Mouse (Mus musculus) heart, adult 2 months (tissue): Measurements from ENCODE around the gene Stmnd1. TPM values are rescaled to one million over a fixed set of nuclear protein-coding genes. Genes with fewer than 3 reads are reported as not detected.
A peak's percentile ranks its signal among the peaks of the same experiment; 100 is the strongest.
"Not testable (repeated sequence)": the region's sequence is repeated elsewhere in the genome, so short reads cannot be mapped to it uniquely, and the experiment has no call there.

Experiments used
- DNase-seq, 2 experiments: peaks; one replicate each; pipeline ENCODE4 v3.0.0; 2021
- H3K27ac ChIP-seq: fragments of 200-600 bp; 2 replicates; pipeline ENCODE4 v1.8.1; 2022
- H3K27me3 ChIP-seq: fragments of 200-500 bp; 2 replicates; pipeline ENCODE4 v1.6.1; 2012; ENCODE audit warnings: mild to moderate bottlenecking, low read length, inconsistent platforms, mixed read lengths; ENCODE audit not compliant: control insufficient read depth, insufficient read depth
- H3K36me3 ChIP-seq: fragments of 200-500 bp; 2 replicates; pipeline ENCODE4 v1.6.1; 2012; ENCODE audit warnings: low read length, inconsistent platforms; ENCODE audit not compliant: control insufficient read depth, insufficient read depth
- H3K4me1 ChIP-seq: fragments of 200-500 bp; 2 replicates; pipeline ENCODE4 v1.6.1; 2011; ENCODE audit warnings: low read length; ENCODE audit not compliant: control insufficient read depth, insufficient read depth
- H3K4me3 ChIP-seq: fragments of 200-600 bp; 2 replicates; pipeline ENCODE4 v1.8.1; 2022
- H3K79me2 ChIP-seq: fragments of 200-500 bp; replicated peaks from 2 replicates; pipeline ENCODE4 v1.6.1; 2012; ENCODE audit warnings: mild to moderate bottlenecking, inconsistent platforms, low read length, moderate library complexity, mixed read lengths; ENCODE audit not compliant: control insufficient read depth, insufficient read depth
- H3K9ac ChIP-seq: fragments of 200-500 bp; 2 replicates; pipeline ENCODE4 v1.6.1; 2012; ENCODE audit warnings: low read depth, mild to moderate bottlenecking, control low read depth, inconsistent platforms, low read length, mixed read lengths
- CTCF ChIP-seq: fragments of 200-600 bp; IDR thresholded peaks from 2 replicates; pipeline ENCODE4 v1.8.1; 2022; ENCODE audit warnings: antibody characterized with exemption, mild to moderate bottlenecking, moderate library complexity
- EP300 ChIP-seq: fragments of 200-500 bp; IDR thresholded peaks from 2 replicates; pipeline ENCODE4 v1.6.1; 2011; ENCODE audit warnings: low read depth, low read length, control low read depth; ENCODE audit not compliant: insufficient read depth
- POLR2A ChIP-seq: fragments of 200-500 bp; IDR thresholded peaks from 2 replicates; pipeline ENCODE4 v1.6.1; 2011; ENCODE audit warnings: mild to moderate bottlenecking, low read depth, low read length, control low read depth; ENCODE audit not compliant: insufficient read depth
- WGBS: fragments of 180-500 bp; shearing (Covaris S2); methylation state at CpG from one replicate; pipeline ENCODE4 v1.1.7; 2018; 5-methylcytosine and 5-hydroxymethylcytosine counted together
- intact Hi-C: fragments of 180-260 bp; cut with DNase I; formaldehyde crosslinking; loops from one replicate; pipeline ENCODE4 v1.15.1; 2025
- long read RNA-seq: library from polyadenylated mRNA; stranded (forward); transcript quantifications from one replicate; pipeline ENCODE4 v2.0.0, GENCODE M21; 2021
- polyA plus RNA-seq: library from polyadenylated mRNA; depleted of rRNA; stranded (reverse); fragments of >200 nt; gene quantifications from 2 replicates; pipeline ENCODE4 v1.2.3, GENCODE M21; 2012; rRNA removed
- total RNA-seq, 2 experiments: library from RNA; stranded (reverse); gene quantifications; 2 replicates each; pipeline ENCODE4 v1.2.3; 2021

Stmnd1 gene
- total RNA-seq (under 1 TPM; 0.39 to 0.47 TPM), polyA plus RNA-seq (0.26 and 0.47 TPM in 2 replicates)
- long read RNA-seq, partial matches to known transcripts: 1 of 2 reads
- long read RNA-seq, other reads (novel, unspliced or antisense): 0 of 2 reads

DNA sequence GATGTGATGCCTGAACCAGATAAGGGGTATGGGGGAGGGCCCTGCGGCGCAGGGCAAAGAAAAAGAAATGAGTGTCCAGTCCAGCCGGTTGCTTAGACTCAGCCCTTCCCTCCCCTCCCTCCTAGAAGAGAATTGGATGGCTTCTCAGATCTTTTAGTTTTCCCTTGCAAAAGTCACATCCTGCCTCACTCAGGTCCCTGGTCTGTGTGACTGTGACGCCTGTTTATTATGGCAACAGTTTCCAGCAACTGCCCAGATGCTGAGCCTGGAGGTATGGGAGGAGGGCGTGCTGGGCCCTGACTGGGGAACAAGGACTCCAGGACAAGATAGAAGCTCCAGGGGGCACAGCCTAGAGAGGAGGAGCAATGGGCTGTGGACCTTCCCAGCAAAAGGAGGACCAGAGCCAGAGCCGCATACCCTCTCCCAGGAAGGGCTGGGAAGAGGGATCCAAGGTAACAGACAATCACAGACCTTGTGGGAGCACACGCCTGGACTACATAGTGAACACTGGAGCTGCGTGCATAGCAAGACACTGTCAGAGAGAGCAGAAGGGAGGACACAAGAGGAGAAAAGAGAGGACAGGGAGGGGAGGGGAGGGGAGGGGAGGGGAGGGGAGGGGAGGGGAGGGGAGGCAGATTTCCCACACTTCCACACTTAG, at the start of gene Stmnd1:
Gene Stmnd1, plus strand, starts transcription at position 269 of the 658 bp plus-strand sequence.
- H3K36me3 ChIP-seq: no peaks in the 10 kb centered on the region
- peaks cover 4% of the 10 kb centered on the region for H3K4me1 ChIP-seq
- H3K27ac ChIP-seq: peak within 1 kb of the TSS; percentile 49
- intact Hi-C loops: no loop called here
- peak within 1 kb of the TSS; percentile 35; the same call in 1 of the 2 replicates for H3K4me3 ChIP-seq
- WGBS: 12% methylated on average over 8 of the region's 8 CpGs
- DNase-seq: peak; percentile 38 to 40
- no peaks in the 10 kb centered on the region for H3K79me2 ChIP-seq
- TF ChIP-seq POLR2A (no peak), CTCF (no peak), EP300 (no peak)
- no peaks in the 10 kb centered on the region for H3K27me3 ChIP-seq
- 0 out of 2 replicates have a peak within 1 kb of the TSS, but pooled peaks have one; percentile 27 for H3K9ac ChIP-seq

GRCm38 (mm10) chr13:46226956-46227355, 46.6 kb upstream of the Stmnd1 start:
- peak; percentile 47 to 63 for DNase-seq
- peaks cover 4% of the 10 kb centered on the region for H3K4me1 ChIP-seq
- H3K27me3 ChIP-seq: no peaks in the 10 kb centered on the region
- no peaks in the 10 kb centered on the region for H3K36me3 ChIP-seq
- H3K9ac ChIP-seq: no peak overlapping the region
- TF ChIP-seq EP300: 0 out of 2 replicates have a peak, but pooled peaks have one; percentile 37
- no peak for TF ChIP-seq CTCF
- no peak for TF ChIP-seq POLR2A
- H3K79me2 ChIP-seq: no peaks in the 10 kb centered on the region
- intact Hi-C loops: no loop called here
- WGBS: 43% methylated on average over 2 of the region's 2 CpGs
- H3K27ac ChIP-seq: peak overlapping the region; percentile 77
- no peak overlapping the region for H3K4me3 ChIP-seq

- Histone ChIP-seq H3K27me3 (no peaks in the 10 kb centered on the region), H3K4me1 (peaks cover 4% of the 10 kb centered on the region), H3K9ac (no peak overlapping the region), H3K36me3 (no peaks in the 10 kb centered on the region), H3K27ac (peak overlapping the region; percentile 77), H3K79me2 (no peaks in the 10 kb centered on the region), H3K4me3 (no peak overlapping the region)
- TF ChIP-seq POLR2A (no peak), CTCF (no peak), EP300 (no peak)
- 70% methylated on average over 4 of the region's 4 CpGs for WGBS
- no peak for DNase-seq
- intact Hi-C loops: no loop called here
These were observed 46.0 kb upstream of the Stmnd1 start for GRCm38 (mm10) chr13:46227486-46227885.

GRCm38 (mm10) chr13:46228750-46229149, 44.8 kb upstream of the Stmnd1 start:
- H3K4me1 ChIP-seq, H3K27ac ChIP-seq, H3K27me3 ChIP-seq, H3K36me3 ChIP-seq, H3K4me3 ChIP-seq, DNase-seq, H3K9ac ChIP-seq, H3K79me2 ChIP-seq, intact Hi-C loops: not testable (repeated sequence)
- WGBS: 95% methylated on average over 1 of the region's 1 CpGs

DNA sequence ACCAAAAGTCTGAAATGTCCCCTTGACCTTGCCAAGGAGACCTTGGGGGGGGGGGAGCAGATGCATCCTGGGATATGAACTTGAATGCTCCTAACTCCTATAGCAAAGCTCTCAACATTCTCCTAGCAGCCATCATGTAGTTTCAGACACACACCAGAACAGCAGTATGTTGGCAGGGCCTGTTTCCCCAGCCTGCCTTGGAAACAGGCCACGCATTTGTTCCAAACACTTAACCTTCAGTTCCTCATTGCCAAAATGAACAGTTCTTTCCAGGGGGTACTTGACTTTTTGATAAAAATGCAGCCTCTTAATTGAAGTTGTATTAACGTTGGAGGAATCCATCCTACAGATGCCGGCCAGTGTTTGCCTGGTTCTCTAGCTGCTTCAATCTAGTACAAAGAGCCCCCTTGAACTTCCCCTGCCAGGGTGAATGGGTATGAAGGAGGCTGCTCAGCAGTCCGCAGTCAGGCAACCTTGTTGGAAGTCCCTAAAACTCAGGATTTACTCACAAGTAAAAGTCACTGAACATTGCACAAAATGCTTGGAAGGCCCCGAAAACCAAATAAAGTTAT, 41.9 kb upstream of the Stmnd1 start:
- no peak overlapping the region for H3K9ac ChIP-seq
- H3K4me1 ChIP-seq: peaks cover 4% of the 10 kb centered on the region
- H3K79me2 ChIP-seq: no peaks in the 10 kb centered on the region
- DNase-seq: peak in 1 of 2 experiments; percentile 52
- intact Hi-C loops: no loop called here
- H3K27ac ChIP-seq: peak overlapping the region; percentile 23; the same call in 1 of the 2 replicates
- TF ChIP-seq POLR2A (no peak), EP300 (no peak), CTCF (no peak)
- 45% methylated on average over 5 of the region's 5 CpGs for WGBS
- H3K4me3 ChIP-seq: no peak overlapping the region
- no peaks in the 10 kb centered on the region for H3K27me3 ChIP-seq
- H3K36me3 ChIP-seq: no peaks in the 10 kb centered on the region

- H3K4me1 ChIP-seq: no peaks in the 10 kb centered on the region
- no peaks in the 10 kb centered on the region for H3K27me3 ChIP-seq
- no peak for DNase-seq
- H3K27ac ChIP-seq: no peak overlapping the region
- intact Hi-C loops: loop anchor here (5.0 kb wide), 1 partner anchor 234 kb away; no protein-coding TSS in a partner anchor
- no peaks in the 10 kb centered on the region for H3K79me2 ChIP-seq
- 81% methylated on average over 7 of the region's 7 CpGs for WGBS
- no peak overlapping the region for H3K4me3 ChIP-seq
- H3K9ac ChIP-seq: no peak overlapping the region
- no peak for TF ChIP-seq POLR2A
- no peak for TF ChIP-seq CTCF
- no peak for TF ChIP-seq EP300
- H3K36me3 ChIP-seq: no peaks in the 10 kb centered on the region
These were observed 35.7 kb upstream of the Stmnd1 start for GRCm38 (mm10) chr13:46237723-46238349.
